Mouse (Mus musculus) NIH3T3 (cell line): ENCODE measurements at regions not wholly inside any gene's neighbourhood (a gene's known extent, or its start where the extent isn't known, plus 50 kb on each side); places are given as distances from the start of the nearest gene placed in this dataset.

ENCODE experiments used
- DNase-seq: peaks from one replicate; pipeline ENCODE4 v3.0.0-alpha.2; 2012; ENCODE audit warnings: low read depth

- no peak for DNase-seq
Measured at GRCm38 (mm10) chr17:9905501-9906462, 236.3 kb upstream of the Pabpc6 start.

- no peak for DNase-seq
Measured at GRCm38 (mm10) chr17:9904525-9904991, 235.0 kb upstream of the Pabpc6 start.

- no peak for DNase-seq
Measured at GRCm38 (mm10) chr17:9903313-9903712, 233.8 kb upstream of the Pabpc6 start.

- no peak for DNase-seq
Measured at GRCm38 (mm10) chr17:9896964-9897363, 227.4 kb upstream of the Pabpc6 start.

GRCm38 (mm10) chr17:9895686-9896082 is 226.2 kb upstream of the Pabpc6 start:
- DNase-seq = no peak

GRCm38 (mm10) chr17:9894828-9895685 is 225.5 kb upstream of the Pabpc6 start:
- DNase-seq = no peak

- peak; percentile 38 for DNase-seq
Measured at GRCm38 (mm10) chr17:9893966-9894365, 224.4 kb upstream of the Pabpc6 start.

- no peak for DNase-seq
Measured at GRCm38 (mm10) chr17:9892776-9893175, 223.3 kb upstream of the Pabpc6 start.

- DNase-seq = no peak
Measured at GRCm38 (mm10) chr17:9892141-9892540, 222.6 kb upstream of the Pabpc6 start.

- DNase-seq = no peak
Measured at GRCm38 (mm10) chr17:9888494-9888893, 219.0 kb upstream of the Pabpc6 start.

- DNase-seq = no peak
Measured at GRCm38 (mm10) chr17:9885110-9885509, 215.6 kb upstream of the Pabpc6 start.

GRCm38 (mm10) chr17:9882639-9883226 is 213.2 kb upstream of the Pabpc6 start:
- no peak for DNase-seq

GRCm38 (mm10) chr17:9879556-9880206 is 210.2 kb upstream of the Pabpc6 start:
- no peak for DNase-seq

- DNase-seq = no peak
Measured at GRCm38 (mm10) chr17:9873695-9874094, 204.2 kb upstream of the Pabpc6 start.

- DNase-seq = no peak
Measured at GRCm38 (mm10) chr17:9870237-9870636, 200.7 kb upstream of the Pabpc6 start.

GRCm38 (mm10) chr17:9868747-9869281 is 199.3 kb upstream of the Pabpc6 start:
- DNase-seq = no peak

- no peak for DNase-seq
Measured at GRCm38 (mm10) chr17:9864254-9864653, 194.7 kb upstream of the Pabpc6 start.

GRCm38 (mm10) chr17:9861923-9862854 is 192.7 kb upstream of the Pabpc6 start:
- no peak for DNase-seq

- DNase-seq = no peak
Measured at GRCm38 (mm10) chr17:9861346-9861745, 191.8 kb upstream of the Pabpc6 start.
